Mouse (Mus musculus) embryonic facial prominence, embryonic 14.5 days (tissue): Measurements from ENCODE around the gene Sgms1. TPM values are rescaled to one million over a fixed set of nuclear protein-coding genes. Genes with fewer than 3 reads are reported as not detected.
A peak's percentile ranks its signal among the peaks of the same experiment; 100 is the strongest.
"Not testable (repeated sequence)": the region's sequence is repeated elsewhere in the genome, so short reads cannot be mapped to it uniquely, and the experiment has no call there.

ENCODE experiments used
- ATAC-seq: fragments of 200-750 bp; cut with Nextera tagmentation; 2 replicates; pipeline ENCODE4 v1.8.0; 2017; ENCODE audit warnings: low read depth, moderate number of reproducible peaks, moderate TSS enrichment
- DNase-seq: peaks from one replicate; pipeline ENCODE4 v3.0.0-alpha.2; 2015; ENCODE audit warnings: low spot score
- H3K27ac ChIP-seq: fragments of 300-500 bp; sonication (generic); replicated peaks from 2 replicates; pipeline ENCODE4 v1.5.1; 2014; ENCODE audit warnings: low read depth, mild to moderate bottlenecking, low read length, moderate library complexity
- H3K27me3 ChIP-seq: fragments of 300-500 bp; sonication (generic); replicated peaks from 2 replicates; pipeline ENCODE4 v1.6.1; 2014; ENCODE audit warnings: low read length; ENCODE audit not compliant: control insufficient read depth, insufficient read depth
- H3K36me3 ChIP-seq: fragments of 300-500 bp; sonication (generic); 2 replicates; pipeline ENCODE4 v1.6.1; 2014; ENCODE audit warnings: low read length, mixed read lengths; ENCODE audit not compliant: control insufficient read depth, insufficient read depth
- H3K4me1 ChIP-seq: fragments of 300-500 bp; sonication (generic); 2 replicates; pipeline ENCODE4 v1.6.1; 2014; ENCODE audit warnings: antibody characterized with exemption, low read length; ENCODE audit not compliant: control insufficient read depth, insufficient read depth
- H3K4me2 ChIP-seq: fragments of 300-500 bp; sonication (generic); 2 replicates; pipeline ENCODE4 v1.6.1; 2014; ENCODE audit warnings: low read depth, mild to moderate bottlenecking, low read length, moderate library complexity, mixed read lengths
- H3K4me3 ChIP-seq: fragments of 300-500 bp; sonication (generic); 2 replicates; pipeline ENCODE4 v1.5.1; 2014; ENCODE audit warnings: low read depth, mild to moderate bottlenecking, low read length
- H3K9ac ChIP-seq: fragments of 300-500 bp; sonication (generic); 2 replicates; pipeline ENCODE4 v1.6.1; 2014; ENCODE audit warnings: low read depth, mild to moderate bottlenecking, low read length, moderate library complexity, mixed read lengths
- H3K9me3 ChIP-seq: fragments of 300-500 bp; sonication (generic); 2 replicates; pipeline ENCODE4 v1.6.1; 2016; ENCODE audit warnings: low read length; ENCODE audit not compliant: control insufficient read depth
- WGBS: fragments of 180-500 bp; shearing (Covaris S2); extraction: QIAGEN DNeasy Blood & Tissue Kit; methylation state at CpG from one replicate; pipeline ENCODE4 v1.1.7; 2014; 5-methylcytosine and 5-hydroxymethylcytosine counted together
- polyA plus RNA-seq: library from polyadenylated mRNA; unstranded; fragments of >200 nt; fragmentation: Nextera tagmentation; extraction: Ambion mirVana; gene quantifications from 2 replicates; pipeline ENCODE4 v1.2.1, GENCODE M21; 2014

Gene Sgms1
- polyA plus RNA-seq, 1 experiment from 2014 or later = 29.7 TPM

DNA sequence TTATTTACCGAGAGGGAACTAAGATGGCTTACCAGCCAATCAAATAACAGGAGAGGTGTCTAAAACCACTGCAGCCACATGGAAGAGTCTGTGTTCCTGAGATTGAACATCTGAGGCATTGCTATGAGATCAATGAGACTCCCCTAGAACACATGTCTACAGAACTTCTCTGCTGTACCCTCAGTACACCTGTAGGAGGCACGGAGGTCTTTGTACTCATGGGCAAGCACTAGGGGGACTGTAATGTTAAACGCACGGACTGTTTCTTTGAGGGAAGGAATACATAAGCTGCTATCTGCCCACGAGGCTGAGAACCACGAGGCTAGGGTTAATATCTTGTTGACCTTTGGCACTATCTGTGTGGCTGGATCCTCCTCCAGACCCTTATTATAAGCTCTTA lies 237.0 kb downstream of the Sgms1 start:
- Histone ChIP-seq H3K27ac (no peak overlapping the region), H3K36me3 (no peaks in the 10 kb centered on the region), H3K9me3 (no peaks in the 10 kb centered on the region), H3K4me2 (no peak overlapping the region), H3K4me3 (no peak overlapping the region), H3K4me1 (no peaks in the 10 kb centered on the region), H3K27me3 (no peaks in the 10 kb centered on the region), H3K9ac (no peak overlapping the region)
- no peak for ATAC-seq
- DNase-seq = no peak
- WGBS = 73% methylated on average over 6 of the region's 6 CpGs

- no peak overlapping the region for H3K9ac ChIP-seq
- H3K9me3 ChIP-seq = no peaks in the 10 kb centered on the region
- 75% methylated on average over 5 of the region's 5 CpGs for WGBS
- H3K4me2 ChIP-seq = no peak overlapping the region
- no peaks in the 10 kb centered on the region for H3K4me1 ChIP-seq
- H3K27me3 ChIP-seq = no peaks in the 10 kb centered on the region
- ATAC-seq (no peak), DNase-seq (no peak)
- H3K4me3 ChIP-seq = no peak overlapping the region
- H3K27ac ChIP-seq = no peak overlapping the region
- H3K36me3 ChIP-seq = no peaks in the 10 kb centered on the region
Measured at GRCm38 (mm10) chr19:32148710-32149109, 240.8 kb downstream of the Sgms1 start.

DNA sequence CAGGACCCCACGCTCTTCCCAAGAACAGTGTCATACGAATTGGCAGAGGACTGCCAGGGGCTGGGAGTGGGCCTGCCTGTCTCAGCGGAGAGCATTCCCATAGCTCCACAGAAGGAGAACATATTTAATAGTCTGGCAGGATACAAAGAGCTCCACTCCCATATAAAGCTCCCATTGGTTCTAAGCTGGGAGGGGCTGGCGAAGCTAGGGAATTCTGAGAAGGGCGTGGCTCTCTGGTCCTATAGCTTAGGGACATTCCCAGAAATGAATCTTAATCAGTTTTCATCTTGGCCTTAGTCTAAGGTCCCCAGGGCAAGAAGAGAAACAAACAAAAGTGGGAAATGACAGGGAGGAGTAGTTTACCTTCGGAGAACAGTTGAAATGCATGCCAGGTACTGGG lies 247.1 kb downstream of the Sgms1 start:
- H3K9me3 ChIP-seq = no peaks in the 10 kb centered on the region
- WGBS = 86% methylated on average over 6 of the region's 6 CpGs
- no peaks in the 10 kb centered on the region for H3K4me1 ChIP-seq
- H3K36me3 ChIP-seq = no peaks in the 10 kb centered on the region
- H3K4me2 ChIP-seq = no peak overlapping the region
- no peak overlapping the region for H3K9ac ChIP-seq
- no peak overlapping the region for H3K4me3 ChIP-seq
- DNase-seq (peak; percentile 10), ATAC-seq (no peak)
- H3K27ac ChIP-seq = no peak overlapping the region
- H3K27me3 ChIP-seq = no peaks in the 10 kb centered on the region

- no peak overlapping the region for H3K4me2 ChIP-seq
- H3K4me3 ChIP-seq = no peak overlapping the region
- ATAC-seq (no peak), DNase-seq (no peak)
- H3K9ac ChIP-seq = no peak overlapping the region
- WGBS = 62% methylated on average over 14 of the region's 14 CpGs
- no peaks in the 10 kb centered on the region for H3K36me3 ChIP-seq
- no peak overlapping the region for H3K27ac ChIP-seq
- H3K9me3 ChIP-seq = no peaks in the 10 kb centered on the region
- no peaks in the 10 kb centered on the region; the same call in 1 of the 2 replicates for H3K4me1 ChIP-seq
- H3K27me3 ChIP-seq = no peaks in the 10 kb centered on the region
Measured at GRCm38 (mm10) chr19:32138361-32139088, 251.0 kb downstream of the Sgms1 start.

GRCm38 (mm10) chr19:32137904-32138303 lies 251.6 kb downstream of the Sgms1 start:
- Histone ChIP-seq H3K27me3 (no peaks in the 10 kb centered on the region), H3K4me3 (no peak overlapping the region), H3K9ac (no peak overlapping the region), H3K36me3 (no peaks in the 10 kb centered on the region), H3K4me1 (no peaks in the 10 kb centered on the region; the same call in 1 of the 2 replicates), H3K27ac (no peak overlapping the region), H3K9me3 (no peaks in the 10 kb centered on the region), H3K4me2 (no peak overlapping the region)
- no peak for ATAC-seq
- DNase-seq = no peak
- 82% methylated on average over 5 of the region's 5 CpGs for WGBS

GRCm38 (mm10) chr19:32136888-32137625 lies 252.5 kb downstream of the Sgms1 start:
- H3K9ac ChIP-seq = no peak overlapping the region
- DNase-seq = peak; percentile 47

DNA sequence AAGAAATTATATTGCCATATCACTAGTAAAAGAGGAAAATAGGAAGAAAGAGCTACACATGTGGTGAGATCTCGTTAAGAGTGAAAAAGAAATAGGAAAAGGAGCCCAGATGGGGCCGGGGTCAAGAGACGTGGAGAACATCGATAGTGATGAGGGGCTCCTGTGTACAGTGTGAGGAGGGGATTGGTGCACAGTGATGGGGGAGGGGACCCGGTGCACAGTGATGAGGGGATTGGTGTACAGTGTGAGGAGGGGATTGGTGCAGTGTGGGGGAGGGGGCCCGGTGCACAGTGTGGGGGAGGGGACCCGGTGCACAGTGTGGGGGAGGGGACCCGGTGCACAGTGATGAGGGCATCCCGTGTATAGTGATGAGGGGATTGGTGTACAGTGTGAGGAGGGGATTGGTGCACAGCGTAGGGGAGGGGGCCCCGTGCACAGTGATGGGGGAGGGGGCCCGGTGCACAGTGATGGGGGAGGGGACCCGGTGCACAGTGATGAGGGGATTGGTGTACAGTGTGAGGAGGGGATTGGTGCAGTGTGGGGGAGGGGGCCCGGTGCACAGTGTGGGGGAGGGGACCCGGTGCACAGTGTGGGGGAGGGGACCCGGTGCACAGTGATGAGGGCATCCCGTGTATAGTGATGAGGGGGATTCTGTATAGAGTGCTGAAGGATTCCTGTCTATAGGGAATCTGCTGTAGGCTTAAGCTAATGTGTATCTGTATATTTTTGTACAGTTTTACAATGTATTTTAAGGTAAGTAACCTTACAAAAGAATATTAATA lies 257.6 kb downstream of the Sgms1 start:
- WGBS = 82% methylated on average over 13 of the region's 17 CpGs
- H3K27ac ChIP-seq = not testable (repeated sequence)

More at GRCm38 (mm10) chr19:32136888-32137625, 252.5 kb downstream of the Sgms1 start:
- Histone ChIP-seq H3K4me3 (no peak overlapping the region), H3K27me3 (no peaks in the 10 kb centered on the region), H3K4me2 (no peak overlapping the region), H3K36me3 (no peaks in the 10 kb centered on the region), H3K9me3 (no peaks in the 10 kb centered on the region), H3K27ac (no peak overlapping the region), H3K4me1 (no peaks in the 10 kb centered on the region; the same call in 1 of the 2 replicates)
- ATAC-seq = peak; percentile 70
- 49% methylated on average over 4 of the region's 4 CpGs for WGBS

DNA sequence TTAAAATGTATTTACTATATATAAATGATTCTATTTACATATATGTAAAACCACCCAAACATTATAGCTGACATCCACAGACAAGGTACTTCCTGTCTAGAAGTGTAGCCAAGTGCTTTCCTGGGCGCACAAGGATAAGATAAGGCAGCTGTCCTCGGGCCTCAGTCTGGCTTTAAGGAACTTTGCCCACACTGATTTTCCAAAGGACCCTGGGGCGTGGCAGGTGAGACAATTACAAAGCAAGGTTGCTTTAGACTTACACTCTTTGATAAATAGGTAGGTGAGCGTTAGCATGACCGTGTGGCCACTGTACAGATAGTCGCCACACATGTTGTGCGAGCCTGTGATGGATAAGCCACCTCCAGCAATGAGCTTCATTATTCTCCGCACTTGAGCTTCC lies 260.2 kb downstream of the Sgms1 start:
- Histone ChIP-seq H3K4me1 (no peaks in the 10 kb centered on the region), H3K27me3 (no peaks in the 10 kb centered on the region), H3K9ac (no peak overlapping the region), H3K4me3 (no peak overlapping the region), H3K36me3 (peaks cover 6% of the 10 kb centered on the region; the same call in 1 of the 2 replicates), H3K4me2 (no peak overlapping the region), H3K9me3 (no peaks in the 10 kb centered on the region), H3K27ac (no peak overlapping the region)
- ATAC-seq = no peak
- WGBS = 91% methylated on average over 8 of the region's 8 CpGs
- DNase-seq = no peak

More for the DNA sequence above, 257.6 kb downstream of the Sgms1 start:
- 0 out of 2 replicates have a peak, but pooled peaks have one; percentile 4 for ATAC-seq
- not testable (repeated sequence) for H3K36me3 ChIP-seq, H3K9me3 ChIP-seq, H3K4me2 ChIP-seq, H3K27me3 ChIP-seq, H3K9ac ChIP-seq, DNase-seq, H3K4me1 ChIP-seq, H3K4me3 ChIP-seq
